Mouse (Mus musculus) neutrophil, adult 5-6 weeks (primary cell): ENCODE data around the gene Nectin3. TPM values are rescaled to one million over a fixed set of nuclear protein-coding genes. Genes with fewer than 3 reads are reported as not detected.

ENCODE experiments used
- ATAC-seq: fragments of 151-379, 151-347 bp; 2 replicates; pipeline ENCODE4 v1.8.0; 2017; ENCODE audit warnings: mild to moderate bottlenecking, moderate TSS enrichment; ENCODE audit not compliant: insufficient number of reproducible peaks, poor library complexity, low FRiP score, severe bottlenecking; ENCODE audit errors: extremely low read depth
- total RNA-seq: library from RNA; stranded (forward); fragments of 200-1000 nt; gene quantifications from 2 replicates; pipeline ENCODE4 v1.2.3, GENCODE M21; 2017

Nectin3 gene
- total RNA-seq, result 0.12 TPM in 1 of 2 replicates, not detected in the other

- ATAC-seq, result no peak
Observed at GRCm38 (mm10) chr16:46498421-46498789, at the start of gene Nectin3. Gene Nectin3, minus strand, starts transcription at chr16:46498525.

DNA sequence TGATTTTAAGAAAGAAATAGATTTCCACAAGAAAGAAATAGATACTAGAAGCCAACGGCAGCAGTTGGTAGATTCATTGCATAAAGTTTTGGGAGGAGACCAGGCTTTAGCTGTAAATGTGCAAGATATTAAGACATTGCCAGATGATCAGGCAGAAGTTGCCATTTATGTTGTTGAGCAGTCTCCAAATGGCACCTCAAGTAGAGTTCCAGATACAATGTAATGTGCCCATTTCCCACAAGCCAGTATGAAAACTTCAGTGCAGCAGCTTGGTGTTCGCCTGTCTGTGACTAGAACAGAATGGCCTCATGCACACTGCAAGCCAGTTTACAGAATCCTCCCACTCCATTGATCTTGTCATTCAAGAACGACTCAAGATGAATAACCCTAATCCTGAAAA lies 39.8 kb upstream of the Nectin3 start:
- no peak for ATAC-seq

DNA sequence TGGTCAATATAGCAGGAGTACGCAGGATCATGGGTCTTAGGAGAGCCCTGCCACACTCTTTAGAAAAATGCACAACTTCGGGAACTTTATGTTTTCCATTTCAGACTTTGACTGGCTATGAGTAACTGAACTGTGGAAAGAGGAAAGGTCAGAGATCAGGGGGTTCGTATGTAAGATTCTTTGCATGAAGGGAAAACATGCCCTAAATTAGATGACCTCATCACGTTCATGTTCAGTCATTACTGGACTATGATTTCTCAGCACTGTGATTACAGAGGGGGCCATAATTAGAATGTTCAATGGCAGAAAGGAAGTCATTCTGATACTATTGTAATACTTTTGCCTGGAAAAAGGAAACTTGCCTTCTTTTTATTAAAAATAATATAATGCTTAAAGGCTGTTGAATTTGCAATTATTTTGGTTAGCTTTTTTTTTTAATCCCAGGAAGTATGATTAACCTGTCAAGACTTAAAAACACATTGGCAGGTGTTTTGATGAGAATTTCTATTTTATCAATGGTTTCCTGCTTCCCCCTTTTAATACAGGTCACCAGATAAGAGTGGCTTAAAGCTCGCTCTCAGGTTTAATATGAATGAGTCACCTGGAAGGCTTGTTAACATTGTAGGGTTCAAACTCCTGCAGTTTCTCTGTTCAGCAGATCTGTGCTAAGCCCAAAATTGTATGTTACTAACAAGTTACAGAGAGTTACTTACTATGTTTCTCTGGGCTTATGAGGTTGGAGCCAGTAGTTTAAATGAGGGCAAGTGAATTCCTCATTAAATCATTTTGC lies 34.3 kb upstream of the Nectin3 start:
- no peak for ATAC-seq

- ATAC-seq, result no peak
Observed at GRCm38 (mm10) chr16:46531023-46531422, 32.7 kb upstream of the Nectin3 start.

GRCm38 (mm10) chr16:46520885-46521417 lies 22.6 kb upstream of the Nectin3 start:
- no peak for ATAC-seq

DNA sequence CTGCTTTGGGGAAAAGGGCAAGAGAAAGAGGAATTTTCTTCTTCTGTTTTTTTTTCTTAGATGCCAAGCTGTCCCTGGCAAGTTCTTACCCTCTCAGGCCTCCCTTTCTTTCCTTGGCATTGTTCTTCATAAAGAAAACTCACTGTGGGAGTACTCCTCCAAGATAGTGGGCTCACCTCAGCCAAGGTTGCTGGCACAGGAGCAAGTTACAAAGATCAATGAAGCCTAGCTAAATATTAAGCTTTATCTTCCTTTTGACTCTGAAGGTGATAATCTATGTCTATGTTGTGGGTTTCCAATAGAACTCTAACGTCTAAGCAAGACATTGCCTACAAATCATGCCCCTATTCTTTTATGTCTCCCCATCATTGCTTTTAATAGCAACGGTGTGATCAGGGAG lies 21.3 kb upstream of the Nectin3 start:
- no peak for ATAC-seq

- ATAC-seq, result no peak
Observed at GRCm38 (mm10) chr16:46507944-46508333, 9.6 kb upstream of the Nectin3 start.

GRCm38 (mm10) chr16:46507260-46507943 lies 9.1 kb upstream of the Nectin3 start:
- no peak for ATAC-seq

DNA sequence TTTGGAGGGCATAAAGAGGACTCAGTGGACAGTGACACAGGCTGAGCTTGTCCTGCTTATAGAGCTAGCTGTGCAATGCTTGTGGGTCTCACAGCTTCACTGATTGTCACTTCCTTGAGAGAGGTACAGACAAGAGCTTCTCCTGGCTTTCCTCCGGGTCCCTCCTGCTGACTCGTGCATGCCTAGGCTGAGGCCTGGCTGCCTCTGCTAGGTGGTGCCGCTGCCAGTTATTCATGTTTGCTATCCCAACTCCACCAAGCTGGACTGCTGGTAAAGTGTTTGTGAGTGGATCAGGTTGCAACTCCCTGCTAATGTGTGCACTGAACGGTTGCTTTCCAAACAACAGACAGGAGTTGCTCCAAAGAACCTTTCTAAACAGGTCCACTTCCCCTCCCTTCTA lies 5.7 kb upstream of the Nectin3 start:
- ATAC-seq, result no peak

DNA sequence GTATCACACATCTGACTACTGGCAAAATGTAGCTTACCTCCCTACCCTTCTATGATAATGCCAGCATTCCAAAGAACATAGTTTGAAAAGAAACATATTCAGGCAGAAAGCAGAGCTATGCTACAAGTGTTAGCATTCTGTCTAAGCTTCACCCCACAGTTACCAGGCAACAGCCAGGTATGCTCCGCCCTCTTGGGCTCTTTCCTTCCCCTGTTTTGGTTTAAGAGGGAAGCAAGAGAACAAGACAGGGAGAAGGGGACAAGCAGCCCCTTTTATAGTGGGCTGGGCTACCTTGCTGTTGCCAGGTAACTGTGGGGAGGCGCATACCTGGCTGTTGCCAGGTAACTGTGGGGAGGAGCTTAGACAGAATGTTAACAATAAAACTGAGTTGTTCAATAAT lies 4.0 kb upstream of the Nectin3 start:
- ATAC-seq, result no peak

GRCm38 (mm10) chr16:46500759-46501158 lies 2.4 kb upstream of the Nectin3 start:
- ATAC-seq, result no peak

DNA sequence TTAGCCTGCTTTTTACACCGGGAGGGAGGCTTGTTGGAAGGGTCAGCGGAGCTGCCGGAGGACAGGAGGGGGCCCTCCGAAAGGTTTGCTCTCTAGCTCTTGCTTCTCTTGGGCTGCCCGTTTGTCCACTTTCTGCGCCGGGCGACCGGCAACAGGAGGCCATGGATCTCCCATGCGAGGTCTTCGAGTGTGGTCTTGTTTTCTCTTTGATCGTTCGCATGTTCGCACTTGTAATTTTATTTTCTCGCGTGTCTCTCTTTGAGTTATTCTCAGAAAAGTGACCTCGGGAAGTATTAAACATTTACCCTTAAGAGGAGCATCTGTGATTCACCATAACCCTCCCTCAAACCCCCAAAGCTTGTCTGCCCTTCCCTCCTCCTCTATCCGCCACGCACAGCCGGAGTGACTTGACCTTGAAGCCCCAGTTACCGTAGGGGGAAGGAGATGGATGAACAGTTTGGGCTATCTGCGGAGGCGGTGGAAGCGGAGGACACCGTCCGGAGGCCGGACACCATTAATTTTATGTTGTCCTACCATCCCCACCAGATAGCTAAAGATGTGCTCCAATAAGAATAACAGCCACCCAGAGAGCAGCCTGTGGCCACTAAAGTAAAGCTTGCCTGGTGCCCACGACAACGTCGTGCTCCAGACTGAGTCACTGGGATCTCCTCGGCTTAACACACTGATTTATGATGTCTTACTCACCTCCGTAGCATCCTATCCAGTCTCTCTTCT lies 472 bp downstream of the Nectin3 start:
- ATAC-seq, result no peak

GRCm38 (mm10) chr16:46496889-46497685 lies 1.2 kb downstream of the Nectin3 start:
- no peak for ATAC-seq

- ATAC-seq, result no peak
Observed at GRCm38 (mm10) chr16:46496031-46496868, 2.1 kb downstream of the Nectin3 start.

DNA sequence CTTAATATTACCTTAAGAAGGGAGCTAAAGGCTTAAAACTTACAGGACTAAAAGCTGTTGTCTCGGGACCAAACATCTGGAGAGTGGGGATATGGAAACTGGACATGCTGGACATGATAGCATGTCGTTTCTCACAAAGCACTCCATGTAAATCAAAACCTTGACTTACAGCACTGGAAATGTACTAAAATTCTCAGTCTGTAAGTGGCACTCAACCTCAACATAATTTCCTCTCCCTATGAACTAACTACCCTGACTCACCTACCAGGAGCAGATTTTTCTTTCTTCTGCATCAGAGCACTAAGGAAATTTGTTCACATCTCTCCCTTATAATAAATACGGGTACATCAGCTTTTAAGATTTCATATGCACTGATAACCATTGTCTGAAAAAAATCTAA lies 3.1 kb downstream of the Nectin3 start:
- ATAC-seq, result no peak

DNA sequence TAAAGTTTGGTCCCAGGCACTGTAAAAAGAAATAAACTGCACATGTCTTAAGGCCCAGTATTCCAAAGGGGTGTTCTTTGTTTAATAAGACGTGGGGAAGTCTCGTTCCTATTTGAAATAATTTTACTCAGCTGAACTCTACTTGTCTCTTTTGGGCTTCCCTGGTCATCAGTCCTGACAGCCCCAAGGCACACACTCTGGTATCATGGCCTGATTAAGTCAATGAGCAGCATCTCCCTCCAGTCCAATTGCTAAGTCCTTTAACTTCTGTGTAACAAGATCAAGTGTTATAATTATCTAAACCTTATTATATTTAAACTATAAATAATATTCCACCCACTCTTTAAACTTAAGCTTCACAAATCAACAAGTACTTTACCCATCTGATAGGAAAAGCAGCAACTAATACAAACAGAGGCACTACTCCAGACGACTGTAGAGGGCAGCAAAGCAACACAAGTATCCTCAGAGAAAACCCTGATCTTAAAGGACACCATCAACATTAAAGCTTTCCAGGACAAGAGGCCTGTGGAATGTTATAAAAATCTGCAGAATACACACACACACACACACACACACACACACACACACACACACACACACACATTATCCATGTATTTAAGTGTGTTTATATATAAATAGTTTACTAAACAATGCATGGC lies 10.8 kb downstream of the Nectin3 start:
- no peak for ATAC-seq

GRCm38 (mm10) chr16:46477336-46477735 lies 21.0 kb downstream of the Nectin3 start:
- ATAC-seq, result no peak

- ATAC-seq, result no peak
Observed at GRCm38 (mm10) chr16:46451421-46451820, 46.9 kb downstream of the Nectin3 start.
